7 mouse cellular contexts compared by ENCODE assay signal in genomic region chr5:102845800-102846199, GRCm38 (mm10).
DNase-seq lines count a peak whose midpoint lies in the region; ATAC-seq and TF ChIP-seq lines count a peak whose summit lies in the region.

No protein-coding gene starts in this region.

- H3K4me3 ChIP-seq in liver, adult 2 months (ENCODE audit: insufficient read depth, low read depth, low read length) = peak overlapping the region; percentile 14; the same call in 1 of the 2 replicates
- peak overlapping the region; percentile 47 for H3K4me3 ChIP-seq in forebrain, postnatal 0 days (ENCODE audit: low read depth, low read length)
- 0 out of 2 replicates have a peak overlapping the region, but pooled peaks have one; percentile 39 for H3K4me3 ChIP-seq in liver, embryonic 13.5 days (replicated peaks)
- H3K4me3 ChIP-seq in stomach, embryonic 16.5 days (replicated peaks; ENCODE audit: low read length) = peak overlapping the region; percentile 45; the same call in 1 of the 2 replicates

- TF ChIP-seq CTCF in liver, adult 2 months (IDR thresholded peaks at IDR 0.05; ENCODE audit: low read depth, low read length) = no peak
- TF ChIP-seq CTCF in forebrain, postnatal 0 days (IDR thresholded peaks at IDR 0.05; ENCODE audit: low read depth) = no peak

- no peak for DNase-seq in liver, adult 2 months (ENCODE audit: extremely low read depth, low read depth, low spot score)
- no peak for DNase-seq in liver
- peak; percentile 11 for DNase-seq in forebrain, postnatal 0 days
- no peak for DNase-seq in liver, embryonic 13.5 days
- no peak for DNase-seq in natural killer cell, adult 2 months (ENCODE audit: low spot score in 2 of 2)

- no peaks in the 10 kb centered on the region for H3K9me3 ChIP-seq in forebrain, postnatal 0 days (ENCODE audit: low read length)
- H3K9me3 ChIP-seq in liver, embryonic 13.5 days (replicated peaks) = no peaks in the 10 kb centered on the region
- no peaks in the 10 kb centered on the region for H3K9me3 ChIP-seq in stomach, embryonic 16.5 days (replicated peaks; ENCODE audit: control insufficient read depth, low read length)

- no peak for ATAC-seq in forebrain, postnatal 0 days
- ATAC-seq in liver, embryonic 13.5 days (ENCODE audit: low read depth) = no peak
- ATAC-seq in stomach, embryonic 16.5 days (ENCODE audit: insufficient read depth, low FRiP score) = no peak
- ATAC-seq in granulocyte monocyte progenitor cell, adult 5-6 weeks (replicated peaks; ENCODE audit: poor library complexity, severe bottlenecking) = no peak

- no peaks in the 10 kb centered on the region for H3K36me3 ChIP-seq in liver, adult 2 months (ENCODE audit: control insufficient read depth, insufficient read depth, low read length)
- H3K36me3 ChIP-seq in forebrain, postnatal 0 days (ENCODE audit: insufficient read depth) = no peaks in the 10 kb centered on the region
- H3K36me3 ChIP-seq in liver, embryonic 13.5 days = no peaks in the 10 kb centered on the region
- no peaks in the 10 kb centered on the region for H3K36me3 ChIP-seq in stomach, embryonic 16.5 days (ENCODE audit: control insufficient read depth, insufficient read depth, low read length)

- no peaks in the 10 kb centered on the region for H3K27me3 ChIP-seq in liver, adult 2 months (ENCODE audit: control insufficient read depth, insufficient read depth, low read length)
- H3K27me3 ChIP-seq in forebrain, postnatal 0 days (ENCODE audit: insufficient read depth, low read length) = no peaks in the 10 kb centered on the region
- no peaks in the 10 kb centered on the region for H3K27me3 ChIP-seq in liver, embryonic 13.5 days
- H3K27me3 ChIP-seq in stomach, embryonic 16.5 days (ENCODE audit: control insufficient read depth, insufficient read depth, low read length) = no peaks in the 10 kb centered on the region

- no peaks in the 10 kb centered on the region for H3K79me2 ChIP-seq in liver, adult 2 months (ENCODE audit: control insufficient read depth, insufficient read depth, low read length)

- H3K4me1 ChIP-seq in liver, adult 2 months (ENCODE audit: control insufficient read depth, insufficient read depth, low read length) = peaks cover 7% of the 10 kb centered on the region
- no peaks in the 10 kb centered on the region for H3K4me1 ChIP-seq in forebrain, postnatal 0 days (ENCODE audit: insufficient read depth)
- H3K4me1 ChIP-seq in liver, embryonic 13.5 days (replicated peaks) = no peaks in the 10 kb centered on the region
- H3K4me1 ChIP-seq in stomach, embryonic 16.5 days (ENCODE audit: control insufficient read depth, insufficient read depth, low read length) = peaks cover 18% of the 10 kb centered on the region; the same call in 1 of the 2 replicates

- 0 out of 2 replicates have a peak overlapping the region, but pooled peaks have one; percentile 27 for H3K27ac ChIP-seq in liver, adult 2 months (replicated peaks; ENCODE audit: insufficient read depth, low read depth, low read length)
- no peak overlapping the region for H3K27ac ChIP-seq in forebrain, postnatal 0 days (ENCODE audit: low read depth, low read length)
- no peak overlapping the region for H3K27ac ChIP-seq in liver, embryonic 13.5 days
- H3K27ac ChIP-seq in stomach, embryonic 16.5 days (ENCODE audit: low read length) = peak overlapping the region; percentile 66

- no peak for TF ChIP-seq POLR2A in liver, adult 2 months (IDR thresholded peaks at IDR 0.05; ENCODE audit: extremely low read depth, insufficient read depth, low read length)

- no peak overlapping the region for H3K9ac ChIP-seq in liver, adult 2 months (ENCODE audit: low read depth, low read length)
- no peak overlapping the region for H3K9ac ChIP-seq in forebrain, postnatal 0 days
- H3K9ac ChIP-seq in liver, embryonic 13.5 days = no peak overlapping the region
- H3K9ac ChIP-seq in stomach, embryonic 16.5 days (ENCODE audit: low read length) = peak overlapping the region; percentile 27; the same call in 1 of the 2 replicates

- H3K4me2 ChIP-seq in forebrain, postnatal 0 days (ENCODE audit: low read depth) = peak overlapping the region; percentile 81
- H3K4me2 ChIP-seq in liver, embryonic 13.5 days = peak overlapping the region; percentile 56; the same call in 1 of the 2 replicates
- H3K4me2 ChIP-seq in stomach, embryonic 16.5 days (ENCODE audit: low read depth, low read length) = peak overlapping the region; percentile 58

- WGBS in liver, adult 2 months = 26% methylated on average over 11 of the region's 11 CpGs
- WGBS in forebrain, postnatal 0 days = 16% methylated on average over 11 of the region's 11 CpGs
- 18% methylated on average over 11 of the region's 11 CpGs for WGBS in liver, embryonic 13.5 days (ENCODE audit: insufficient replicate concordance)
- WGBS in stomach, embryonic 16.5 days = 24% methylated on average over 11 of the region's 11 CpGs

Comparison
In these comparisons a context has a peak if more than half of its experiments do, and no peak if none do; other contexts are left out.
1. H3K27ac ChIP-seq: peak in liver, adult 2 months (single experiment) and stomach, embryonic 16.5 days (single experiment); none in forebrain, postnatal 0 days (single experiment) and liver, embryonic 13.5 days (single experiment).
2. Peak in every context shown above with its lines, with median percentiles within 50 percentile points of each other: H3K4me3 ChIP-seq and H3K4me2 ChIP-seq.